Mouse (Mus musculus) stomach, postnatal 0 days (tissue): ENCODE results near the gene Xylt1.

Experiments
- CTCF ChIP-seq: IDR thresholded peaks from 2 replicates; pipeline ENCODE4 v1.5.1; 2016; ENCODE audit warnings: antibody characterized with exemption, low read depth, mild to moderate bottlenecking, moderate library complexity
- EP300 ChIP-seq: optimal IDR thresholded peaks from 2 replicates; pipeline ENCODE3; 2016; ENCODE audit warnings: antibody characterized with exemption

GRCm38 (mm10) chr7:117635584-117635983, 254.8 kb downstream of the Xylt1 start:
- TF ChIP-seq CTCF (no peak), EP300 (no peak)
